Mouse (Mus musculus): Measurements from ENCODE around the gene Ank3. TPM values are rescaled to one million over a fixed set of nuclear protein-coding genes. Genes with fewer than 3 reads are reported as not detected.

Gene Ank3
- polyA plus RNA-seq, 1 experiment: 1.2 TPM

- Histone ChIP-seq H3K36me3 (ENCODE audit: control insufficient read depth, insufficient read depth, low read length) (no peaks in the 10 kb centered on the region), H3K27me3 (ENCODE audit: control insufficient read depth, insufficient read depth, low read length) (no peaks in the 10 kb centered on the region), H3K27ac (ENCODE audit: insufficient read depth, low read length) (no peak overlapping the region), H3K4me1 (ENCODE audit: control insufficient read depth, insufficient read depth, insufficient read length) (no peaks in the 10 kb centered on the region), H3K4me3 (ENCODE audit: extremely low read depth, insufficient read depth, insufficient read length) (no peak overlapping the region)
- DNase-seq (ENCODE audit: low read depth in 1 of 2, low spot score in 2 of 2): no peak
- no peak for TF ChIP-seq POLR2A (IDR thresholded peaks at IDR 0.05; ENCODE audit: low read depth, low read length)
- TF ChIP-seq CTCF (IDR thresholded peaks at IDR 0.05; ENCODE audit: extremely low read depth, insufficient read depth, insufficient read length, insufficient replicate concordance): no peak
- 85% methylated on average over 3 of the region's 3 CpGs for WGBS
Observed at GRCm38 (mm10) chr10:69601471-69601870, 202.9 kb downstream of the Ank3 start.

DNA sequence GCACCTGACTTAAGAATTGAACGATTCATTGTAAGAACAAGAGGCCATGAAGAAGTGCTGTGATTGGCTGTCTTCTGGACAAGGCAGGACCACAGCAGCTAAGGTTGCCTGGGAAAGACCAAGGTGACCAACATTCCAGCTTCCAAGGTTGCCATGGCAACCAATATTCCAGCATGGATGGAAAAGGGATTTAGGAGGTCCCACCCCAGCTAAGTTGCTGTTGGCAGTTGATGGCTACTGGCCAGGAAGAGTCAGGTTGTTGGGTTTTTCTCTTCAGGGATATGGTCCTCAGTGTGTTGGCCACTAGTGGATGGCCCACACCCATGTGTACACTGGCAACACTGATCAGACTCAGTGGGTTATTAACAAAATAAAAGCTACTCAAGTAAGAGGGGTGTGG is 204.1 kb downstream of the Ank3 start:
- no peak overlapping the region for H3K27ac ChIP-seq (ENCODE audit: insufficient read depth, low read length)
- TF ChIP-seq CTCF (IDR thresholded peaks at IDR 0.05; ENCODE audit: extremely low read depth, insufficient read depth, insufficient read length, insufficient replicate concordance) (no peak), POLR2A (IDR thresholded peaks at IDR 0.05; ENCODE audit: low read depth, low read length) (no peak)
- H3K36me3 ChIP-seq (ENCODE audit: control insufficient read depth, insufficient read depth, low read length): no peaks in the 10 kb centered on the region
- WGBS: 92% methylated on average over 1 of the region's 1 CpGs
- no peak for DNase-seq (ENCODE audit: low read depth in 1 of 2, low spot score in 2 of 2)
- H3K27me3 ChIP-seq (ENCODE audit: control insufficient read depth, insufficient read depth, low read length): no peaks in the 10 kb centered on the region
- H3K4me3 ChIP-seq (ENCODE audit: extremely low read depth, insufficient read depth, insufficient read length): no peak overlapping the region
- no peaks in the 10 kb centered on the region for H3K4me1 ChIP-seq (ENCODE audit: control insufficient read depth, insufficient read depth, insufficient read length)

- Histone ChIP-seq H3K36me3 (ENCODE audit: control insufficient read depth, insufficient read depth, low read length) (no peaks in the 10 kb centered on the region), H3K27ac (ENCODE audit: insufficient read depth, low read length) (no peak overlapping the region), H3K27me3 (ENCODE audit: control insufficient read depth, insufficient read depth, low read length) (no peaks in the 10 kb centered on the region), H3K4me3 (ENCODE audit: extremely low read depth, insufficient read depth, insufficient read length) (no peak overlapping the region), H3K4me1 (ENCODE audit: control insufficient read depth, insufficient read depth, insufficient read length) (no peaks in the 10 kb centered on the region)
- no peak for DNase-seq (ENCODE audit: low read depth in 1 of 2, low spot score in 2 of 2)
- TF ChIP-seq CTCF (IDR thresholded peaks at IDR 0.05; ENCODE audit: extremely low read depth, insufficient read depth, insufficient read length, insufficient replicate concordance): no peak
- TF ChIP-seq POLR2A (IDR thresholded peaks at IDR 0.05; ENCODE audit: low read depth, low read length): no peak
- 83% methylated on average over 6 of the region's 6 CpGs for WGBS
Observed at GRCm38 (mm10) chr10:69604609-69605008, 206.0 kb downstream of the Ank3 start.

- Histone ChIP-seq H3K36me3 (ENCODE audit: control insufficient read depth, insufficient read depth, low read length) (no peaks in the 10 kb centered on the region), H3K4me3 (ENCODE audit: extremely low read depth, insufficient read depth, insufficient read length) (no peak overlapping the region), H3K27me3 (ENCODE audit: control insufficient read depth, insufficient read depth, low read length) (no peaks in the 10 kb centered on the region), H3K4me1 (ENCODE audit: control insufficient read depth, insufficient read depth, insufficient read length) (no peaks in the 10 kb centered on the region), H3K27ac (ENCODE audit: insufficient read depth, low read length) (no peak overlapping the region)
- no peak for TF ChIP-seq POLR2A (IDR thresholded peaks at IDR 0.05; ENCODE audit: low read depth, low read length)
- no peak for TF ChIP-seq CTCF (IDR thresholded peaks at IDR 0.05; ENCODE audit: extremely low read depth, insufficient read depth, insufficient read length, insufficient replicate concordance)
- no peak for DNase-seq (ENCODE audit: low read depth in 1 of 2, low spot score in 2 of 2)
- 71% methylated on average over 12 of the region's 12 CpGs for WGBS
Observed at GRCm38 (mm10) chr10:69605211-69605610, 206.6 kb downstream of the Ank3 start.

DNA sequence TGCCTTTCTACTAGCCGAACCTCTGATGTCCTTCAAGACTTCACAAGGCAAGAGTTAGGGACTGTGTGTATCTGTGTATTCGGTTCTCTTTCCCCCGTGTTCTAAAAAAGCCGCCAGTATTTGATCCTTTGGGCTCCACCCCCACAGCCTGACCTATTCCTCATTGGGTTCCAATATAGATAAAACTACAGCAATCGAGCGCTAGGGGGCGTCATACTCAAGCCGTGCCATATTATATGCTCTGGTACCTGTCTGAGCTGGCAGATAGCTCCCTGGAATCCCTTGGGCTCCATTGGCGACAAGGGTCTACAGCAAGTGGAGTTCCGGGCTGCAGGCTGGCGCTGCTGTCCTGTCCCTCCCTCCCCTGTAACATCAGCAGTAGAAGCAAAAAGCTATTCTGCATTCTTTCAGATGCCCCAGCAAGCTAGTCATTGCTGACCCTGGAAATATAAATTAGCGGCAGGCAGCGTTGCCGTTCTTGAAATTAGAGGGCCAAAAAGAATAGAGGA is 209.1 kb downstream of the Ank3 start:
- 74% methylated on average over 14 of the region's 14 CpGs for WGBS
- Histone ChIP-seq H3K27me3 (ENCODE audit: control insufficient read depth, insufficient read depth, low read length) (no peaks in the 10 kb centered on the region), H3K4me3 (ENCODE audit: extremely low read depth, insufficient read depth, insufficient read length) (no peak overlapping the region), H3K4me1 (ENCODE audit: control insufficient read depth, insufficient read depth, insufficient read length) (no peaks in the 10 kb centered on the region), H3K36me3 (ENCODE audit: control insufficient read depth, insufficient read depth, low read length) (no peaks in the 10 kb centered on the region), H3K27ac (ENCODE audit: insufficient read depth, low read length) (no peak overlapping the region)
- TF ChIP-seq CTCF (IDR thresholded peaks at IDR 0.05; ENCODE audit: extremely low read depth, insufficient read depth, insufficient read length, insufficient replicate concordance) (no peak), POLR2A (IDR thresholded peaks at IDR 0.05; ENCODE audit: low read depth, low read length) (no peak)
- DNase-seq (ENCODE audit: low read depth in 1 of 2, low spot score in 2 of 2): no peak

DNA sequence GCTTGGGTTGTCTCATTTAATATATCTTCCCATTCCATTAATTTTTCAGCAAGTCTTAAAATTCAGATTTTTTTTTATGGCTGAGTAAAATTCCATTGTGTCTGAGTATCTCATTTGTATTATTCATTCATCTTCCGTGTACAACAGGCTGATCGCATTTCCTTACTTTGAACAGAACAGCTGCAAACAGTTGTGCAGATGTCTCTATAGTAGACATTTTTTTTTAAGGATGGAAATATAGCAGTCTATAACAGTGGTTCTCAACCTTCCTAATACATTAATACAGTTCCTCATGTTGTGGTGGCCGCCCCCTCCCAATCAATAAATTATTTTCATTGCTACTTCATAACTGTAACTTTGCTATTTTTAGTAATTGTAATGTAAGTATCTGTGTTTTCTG is 212.7 kb downstream of the Ank3 start:
- no peak for DNase-seq (ENCODE audit: low read depth in 1 of 2, low spot score in 2 of 2)
- no peaks in the 10 kb centered on the region for H3K4me1 ChIP-seq (ENCODE audit: control insufficient read depth, insufficient read depth, insufficient read length)
- H3K27ac ChIP-seq (ENCODE audit: insufficient read depth, low read length): no peak overlapping the region
- no peaks in the 10 kb centered on the region for H3K27me3 ChIP-seq (ENCODE audit: control insufficient read depth, insufficient read depth, low read length)
- 88% methylated on average over 3 of the region's 3 CpGs for WGBS
- no peak for TF ChIP-seq CTCF (IDR thresholded peaks at IDR 0.05; ENCODE audit: extremely low read depth, insufficient read depth, insufficient read length, insufficient replicate concordance)
- no peak overlapping the region for H3K4me3 ChIP-seq (ENCODE audit: extremely low read depth, insufficient read depth, insufficient read length)
- H3K36me3 ChIP-seq (ENCODE audit: control insufficient read depth, insufficient read depth, low read length): no peaks in the 10 kb centered on the region

GRCm38 (mm10) chr10:69611839-69612340 is 213.3 kb downstream of the Ank3 start:
- H3K4me3 ChIP-seq (ENCODE audit: extremely low read depth, insufficient read depth, insufficient read length): no peak overlapping the region
- TF ChIP-seq POLR2A (IDR thresholded peaks at IDR 0.05; ENCODE audit: low read depth, low read length) (no peak), CTCF (IDR thresholded peaks at IDR 0.05; ENCODE audit: extremely low read depth, insufficient read depth, insufficient read length, insufficient replicate concordance) (no peak)
- no peaks in the 10 kb centered on the region for H3K36me3 ChIP-seq (ENCODE audit: control insufficient read depth, insufficient read depth, low read length)
- WGBS: 69% methylated on average over 5 of the region's 5 CpGs
- no peaks in the 10 kb centered on the region for H3K4me1 ChIP-seq (ENCODE audit: control insufficient read depth, insufficient read depth, insufficient read length)
- no peaks in the 10 kb centered on the region for H3K27me3 ChIP-seq (ENCODE audit: control insufficient read depth, insufficient read depth, low read length)
- H3K27ac ChIP-seq (ENCODE audit: insufficient read depth, low read length): no peak overlapping the region
- no peak for DNase-seq (ENCODE audit: low read depth in 1 of 2, low spot score in 2 of 2)

All from spleen, adult 2 months (tissue).